Mouse (Mus musculus) adrenal gland, postnatal 0 days (tissue): ENCODE data around the gene Ids. TPM values are rescaled to one million over a fixed set of nuclear protein-coding genes. Genes with fewer than 3 reads are reported as not detected.

Source experiments
- polyA plus RNA-seq: library from polyadenylated mRNA; unstranded; fragments of >200 nt; fragmentation: Nextera tagmentation; extraction: Ambion mirVana; gene quantifications from 2 replicates; pipeline ENCODE4 v1.2.1, GENCODE M21; 2015

Ids gene
- 3.6 and 5.8 TPM in 2 replicates for polyA plus RNA-seq

DNA sequence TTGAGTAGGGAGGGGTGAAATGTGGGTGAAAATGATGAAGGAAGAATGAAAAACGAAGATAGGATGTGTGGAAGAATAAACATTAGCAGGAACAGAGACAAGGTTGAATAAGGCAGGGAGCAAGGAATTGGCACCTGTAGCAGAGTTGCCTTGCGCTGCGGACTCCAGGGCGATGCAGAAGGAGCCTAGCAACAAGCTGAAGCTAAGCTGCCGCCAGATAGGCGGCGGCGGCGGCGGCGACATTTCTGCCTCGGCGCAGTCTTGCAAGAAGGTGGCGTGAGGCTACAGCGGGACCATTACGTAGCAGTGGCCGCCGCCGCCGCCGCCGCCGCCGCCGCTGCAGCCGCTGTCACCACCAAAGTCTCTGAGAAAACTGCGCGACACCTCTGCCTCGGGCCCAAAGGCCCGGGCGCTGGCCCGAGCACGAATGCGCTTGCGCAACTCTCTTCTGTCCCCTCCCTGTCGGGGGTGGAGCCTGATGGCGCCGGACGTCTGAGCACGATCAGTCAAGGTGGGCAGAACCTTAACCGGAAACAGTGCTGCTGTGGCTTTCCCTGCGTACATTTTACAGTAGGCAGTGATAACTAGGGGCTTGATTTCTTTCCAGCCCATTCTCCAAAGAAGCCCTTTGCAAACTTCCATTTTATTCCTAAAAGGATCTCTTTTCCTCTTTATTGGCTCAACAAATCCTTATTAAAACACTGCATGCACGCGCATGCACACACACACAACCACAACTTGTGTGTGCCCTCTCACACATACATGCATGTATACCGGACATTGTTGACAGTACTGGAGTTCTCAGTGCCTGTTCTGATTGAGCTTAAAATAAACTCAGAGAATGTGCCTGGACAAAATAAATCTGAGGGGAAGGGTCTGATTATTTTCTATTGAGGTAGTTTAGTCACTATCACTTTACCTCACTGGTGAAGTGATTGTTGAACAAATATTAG is at the start of gene Ids:
Gene Ids, minus strand, starts transcription at position 424 of the 953 bp plus-strand sequence.

DNA sequence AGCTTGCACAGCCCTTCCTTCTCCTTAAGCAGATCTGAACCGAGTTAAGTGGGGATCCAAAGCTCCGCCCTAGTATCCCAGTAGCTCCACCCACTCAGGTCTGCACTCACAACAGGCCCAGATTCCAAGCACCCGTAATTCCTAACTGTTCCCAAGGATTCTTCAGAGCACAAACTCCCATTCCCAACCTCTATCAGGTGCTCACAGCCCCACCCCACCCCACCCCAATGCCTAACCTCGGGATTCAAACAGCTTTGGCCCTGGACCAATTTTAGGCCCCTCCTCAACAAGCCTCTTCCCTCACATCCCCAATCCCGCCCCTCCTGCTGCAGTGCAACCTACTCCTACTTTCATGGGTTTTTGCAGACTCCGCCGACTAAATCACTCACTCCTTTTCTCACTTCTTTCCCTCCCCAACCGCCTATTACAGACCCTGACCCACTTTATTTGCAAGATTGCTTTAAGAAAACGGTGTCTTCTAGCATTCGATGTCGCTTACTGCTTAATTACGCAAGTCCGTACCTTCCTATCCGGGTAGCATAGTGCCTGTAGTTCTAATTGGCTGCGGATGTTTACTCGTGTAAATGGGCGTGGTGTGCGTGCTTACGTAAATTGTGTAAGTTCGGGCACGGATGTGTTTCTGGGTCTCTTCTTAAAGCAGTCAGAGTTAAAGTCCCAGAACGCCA is 20.5 kb upstream of the Ids start, which contains the start of gene 1110012L19Rik:
Gene 1110012L19Rik, plus strand, starts transcription at position 602 of the 686 bp plus-strand sequence.

Other genes with a start within 250 kb of the Ids start
- 44.1 and 53.7 TPM in 2 replicates for gene 1110012L19Rik, start 20.8 kb upstream of the Ids start, polyA plus RNA-seq
- 42.5 and 64.3 TPM in 2 replicates for gene Tmem185a, start 112.1 kb upstream of the Ids start, polyA plus RNA-seq